Mouse (Mus musculus) right cerebral cortex, postnatal 14 days (tissue): Measurements from ENCODE around the gene E2f3.

Source experiments
- DNase-seq: peaks from one replicate; pipeline ENCODE4 v3.0.0; 2022

Gene E2f3

DNA sequence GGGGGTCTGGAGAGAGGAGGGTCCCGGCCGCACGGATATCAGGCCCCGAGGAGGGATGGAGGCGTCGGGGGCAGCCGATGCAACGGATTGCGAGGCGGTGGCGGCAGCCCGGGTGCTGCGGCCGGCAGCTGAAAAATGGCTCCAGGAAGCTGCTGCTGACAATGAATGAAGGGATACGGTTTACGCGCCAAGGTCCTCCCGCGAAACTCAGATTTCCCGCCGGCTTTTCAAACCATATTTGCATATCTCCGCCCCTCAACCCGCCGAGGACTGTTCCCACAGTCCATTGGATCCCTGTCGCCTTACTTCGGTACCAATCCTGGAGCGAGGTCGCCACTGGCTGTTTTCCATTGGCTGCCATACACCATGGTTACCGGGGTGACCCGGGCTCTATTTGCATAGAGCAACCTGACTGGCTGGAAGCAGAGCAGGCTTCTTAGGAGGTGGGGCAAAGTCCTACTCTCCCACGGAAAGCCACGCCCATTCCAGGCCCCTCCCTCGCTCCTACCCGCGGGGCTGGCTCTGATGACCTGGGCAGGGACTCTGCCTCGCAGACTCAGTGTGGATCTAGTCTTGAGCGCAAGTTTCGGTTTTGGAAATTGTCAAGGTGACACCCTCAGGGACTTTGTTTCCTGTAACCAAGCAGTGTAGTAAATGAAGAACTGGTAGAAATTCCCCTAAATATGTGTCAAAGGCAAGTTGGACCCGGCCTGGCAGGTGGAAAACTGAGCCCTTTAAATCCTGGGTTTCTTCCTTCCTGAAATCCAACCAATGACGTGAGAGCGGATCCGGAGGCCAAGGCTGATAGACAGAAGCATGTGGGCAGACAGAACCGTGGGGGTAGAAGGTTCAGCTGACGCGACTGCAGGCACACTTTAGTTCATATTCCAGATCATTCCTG, at the start of gene E2f3:
Gene E2f3 (minus strand): TSS at position 209 of the 901 bp plus-strand sequence.
- DNase-seq = peak; percentile 98

DNA sequence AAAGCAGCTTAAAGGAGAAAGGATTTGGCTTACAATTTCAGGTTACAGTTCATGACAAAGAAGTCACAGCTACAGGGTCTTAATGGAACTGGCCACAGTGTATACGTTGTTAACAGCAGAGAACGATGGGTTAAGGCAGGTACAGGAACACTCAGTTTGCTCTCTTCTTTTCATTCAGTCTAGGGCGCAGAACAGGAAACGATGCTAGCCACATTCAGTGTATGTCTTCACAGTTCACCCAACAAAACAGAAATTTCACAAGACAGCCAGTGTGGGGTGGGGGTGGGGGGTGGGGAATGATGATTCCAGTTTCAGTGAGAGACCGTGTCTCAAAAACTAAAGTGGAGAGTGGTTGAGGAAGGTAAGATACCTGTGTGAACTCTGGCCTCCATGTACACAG, 48.7 kb upstream of the E2f3 start:
- no peak for DNase-seq

DNA sequence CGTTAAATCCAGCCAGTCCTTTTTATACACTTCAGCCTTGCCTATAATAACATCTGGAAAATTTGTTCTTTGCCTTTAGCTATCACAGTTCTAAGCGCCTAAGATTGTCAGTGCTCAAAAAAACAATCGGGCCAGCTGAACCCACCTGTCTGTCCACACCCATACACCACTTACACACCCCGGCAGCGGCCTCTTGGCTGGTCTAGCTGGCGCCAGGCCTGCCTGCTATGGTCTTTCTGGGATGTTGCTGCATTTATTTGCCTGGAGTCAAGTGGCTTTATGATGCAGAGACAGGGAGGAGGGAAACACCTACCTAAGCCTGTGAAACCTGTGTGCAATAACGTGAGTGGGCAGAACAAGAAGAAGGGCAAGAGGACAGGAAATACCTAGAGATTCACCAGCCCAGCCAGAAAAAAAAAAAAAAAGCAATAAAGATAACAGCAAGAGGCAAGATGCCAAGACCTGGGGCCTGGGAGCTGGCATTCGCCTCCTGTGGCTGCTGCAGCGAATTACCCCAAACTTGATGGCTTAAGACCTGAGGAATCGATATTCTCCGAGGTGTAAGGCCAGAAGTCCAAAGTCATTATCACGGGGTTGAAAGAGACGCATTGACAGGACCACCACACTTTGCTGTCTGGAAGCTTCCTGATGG, 45.9 kb upstream of the E2f3 start:
- no peak for DNase-seq

DNA sequence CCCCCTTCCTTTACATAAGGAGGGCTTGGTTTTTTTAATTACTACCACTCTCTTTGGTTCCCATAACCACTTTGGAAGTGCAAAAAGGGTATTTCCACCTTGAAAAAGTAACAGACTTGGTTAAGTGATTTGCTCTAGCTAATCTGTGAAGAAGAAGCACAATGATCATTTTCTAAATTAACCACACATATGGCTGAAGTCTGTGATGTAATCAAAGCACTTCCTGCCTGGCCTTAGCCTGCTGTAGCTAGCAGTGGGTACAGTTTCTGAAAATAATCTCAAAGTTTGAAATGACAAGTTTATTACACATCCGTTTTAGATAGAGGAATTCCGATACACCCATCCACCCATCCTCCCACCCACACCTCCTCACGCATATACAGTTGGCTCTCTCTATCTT, 42.0 kb upstream of the E2f3 start:
- no peak for DNase-seq

DNA sequence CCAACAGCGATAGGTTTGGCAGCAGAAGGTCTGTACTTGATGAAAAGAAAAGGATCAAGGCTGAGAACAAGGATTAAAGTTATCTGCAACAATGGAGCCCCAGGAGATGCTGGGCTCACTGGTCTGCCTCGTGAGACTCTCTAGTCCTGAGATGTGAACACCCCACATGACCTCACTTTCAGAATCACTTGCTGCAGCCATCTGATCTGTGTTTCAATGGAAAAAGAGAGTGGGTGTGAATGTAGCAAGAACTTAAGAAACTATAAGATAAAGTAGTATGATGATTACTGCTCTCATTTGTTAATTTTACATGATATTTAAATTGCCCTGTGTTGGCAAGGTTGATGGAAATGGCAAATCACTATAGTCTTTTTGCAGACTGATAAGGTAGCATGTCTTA, 36.6 kb upstream of the E2f3 start:
- no peak for DNase-seq

DNA sequence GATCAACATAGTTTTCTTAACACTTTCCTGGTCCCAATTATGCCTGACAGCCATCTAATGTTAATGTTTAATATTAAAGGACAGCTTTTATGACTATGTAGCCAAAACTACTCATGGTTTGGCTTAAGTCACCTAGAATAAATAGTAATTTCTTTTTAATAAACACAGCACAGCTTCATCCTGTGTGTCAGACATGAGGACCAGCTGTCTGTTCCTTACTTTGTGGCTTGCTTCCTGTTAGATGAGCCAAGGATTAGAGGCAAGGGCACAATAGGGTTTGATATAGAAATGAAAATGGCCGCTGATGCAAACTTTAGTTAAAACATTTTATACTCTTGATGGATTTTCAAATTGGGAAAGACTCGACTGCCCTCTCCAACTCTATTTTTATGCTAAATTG, 32.7 kb upstream of the E2f3 start:
- DNase-seq = no peak

DNA sequence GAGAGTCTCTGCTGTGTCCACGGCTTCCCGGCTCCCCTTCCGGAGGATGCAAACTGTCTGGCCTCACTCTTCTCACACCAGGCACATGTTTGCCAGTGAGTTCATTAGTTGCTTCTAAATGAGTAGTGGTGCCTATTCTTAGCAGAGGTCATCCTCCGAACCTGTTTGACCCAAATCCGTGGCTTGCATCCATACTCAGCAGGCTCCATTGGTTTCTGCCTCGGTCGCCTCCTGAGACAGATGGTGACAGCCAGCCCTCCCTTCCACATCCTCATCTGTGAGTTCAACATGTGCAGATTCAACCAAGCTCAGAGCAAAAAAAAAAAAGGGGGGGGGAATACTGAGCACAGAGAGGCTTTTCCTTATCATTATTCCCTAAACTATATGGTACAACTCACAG, 31.7 kb upstream of the E2f3 start:
- no peak for DNase-seq

DNA sequence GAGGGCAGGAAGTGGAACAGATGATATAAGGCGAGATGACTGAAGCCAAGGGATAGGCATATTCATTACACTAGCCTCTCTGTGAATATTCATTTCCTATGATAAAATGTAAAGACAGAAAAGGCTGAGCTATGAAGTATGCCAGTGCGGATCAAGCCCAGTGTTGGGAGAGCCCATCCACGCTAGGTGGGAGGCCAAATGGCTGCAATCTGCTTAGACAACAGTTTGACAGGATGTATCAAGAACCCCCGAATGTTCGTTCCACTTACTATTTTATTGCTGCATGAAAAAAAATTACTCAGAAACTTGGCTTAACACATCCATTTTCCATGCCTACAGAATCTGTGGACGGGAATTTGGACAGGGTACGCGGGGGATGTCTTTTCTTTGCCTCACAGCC, 28.7 kb upstream of the E2f3 start:
- DNase-seq = no peak

DNA sequence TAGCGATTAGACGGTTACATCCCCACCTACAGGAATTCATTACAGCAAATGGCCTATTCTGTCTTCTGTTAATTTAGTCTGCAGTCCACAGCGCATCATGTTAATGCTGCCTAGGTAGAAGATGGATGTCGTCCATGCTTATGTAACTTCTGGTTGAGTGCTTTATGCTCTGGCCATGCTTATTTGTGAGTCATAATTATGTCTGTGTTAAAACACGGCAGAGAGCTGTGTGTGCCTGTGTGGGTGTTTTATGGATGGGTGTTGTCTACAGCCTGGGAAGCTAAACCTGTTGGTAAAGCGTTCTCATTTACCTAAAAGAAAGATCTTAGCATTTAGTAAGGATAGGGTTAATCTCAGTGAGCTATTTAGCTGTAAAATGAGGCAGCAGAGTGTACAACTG, 26.4 kb upstream of the E2f3 start:
- DNase-seq = no peak

DNA sequence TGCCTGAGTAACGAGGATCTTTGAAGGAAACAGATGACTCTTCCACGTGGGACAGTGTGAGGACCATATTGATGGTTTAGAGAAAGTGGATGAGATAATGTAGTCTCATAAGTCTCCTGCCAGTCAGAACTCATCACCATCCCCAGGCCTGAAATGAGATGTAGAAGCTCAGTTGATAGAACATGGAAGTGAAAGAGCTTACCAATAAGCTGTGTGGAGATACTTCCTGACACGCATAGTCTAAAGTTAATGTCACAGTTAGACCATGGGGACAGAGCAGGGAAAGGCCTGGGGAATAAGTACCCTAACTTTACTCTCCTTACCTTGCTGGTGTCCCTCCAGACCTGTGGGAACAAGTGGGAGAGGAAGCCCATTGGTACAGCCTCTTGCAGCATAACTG, 22.9 kb upstream of the E2f3 start:
- no peak for DNase-seq

DNA sequence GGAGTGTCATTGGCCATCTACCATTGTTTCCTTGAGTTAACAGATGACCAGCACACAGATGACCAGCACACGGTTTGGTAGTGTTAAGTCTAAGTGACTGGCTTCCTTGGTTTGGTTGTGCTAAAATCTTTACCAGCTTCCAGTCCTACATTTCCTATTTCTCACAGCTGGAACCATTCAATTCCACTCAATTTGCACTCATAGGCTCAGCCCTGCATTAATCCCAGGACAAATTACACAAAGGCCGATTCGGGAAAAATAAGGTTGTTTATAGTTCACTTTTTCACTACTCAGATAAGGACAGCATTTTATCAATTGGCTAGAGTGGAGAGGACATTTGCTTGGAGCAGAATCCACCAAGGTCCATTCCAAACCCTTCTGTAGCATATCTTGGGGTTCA, 19.6 kb upstream of the E2f3 start:
- DNase-seq = no peak

DNA sequence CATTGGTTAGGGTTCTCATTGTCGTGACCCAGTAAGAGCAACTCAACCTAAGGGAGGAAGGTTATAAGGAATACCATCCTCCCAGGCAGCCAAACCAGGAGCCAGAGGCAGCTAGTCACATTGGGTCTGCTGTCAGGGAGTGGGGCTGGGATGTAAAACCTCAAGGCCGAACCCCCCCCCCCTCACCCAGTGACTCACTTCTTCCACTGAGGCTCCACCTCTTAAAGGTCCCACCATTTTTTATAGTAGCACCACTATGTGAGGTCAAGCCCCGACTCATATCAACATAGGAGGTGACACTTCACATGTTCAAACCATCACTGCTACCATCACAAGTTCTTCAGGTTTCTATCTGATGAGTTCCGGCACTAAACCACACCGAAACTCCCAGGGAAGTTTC, 19.0 kb upstream of the E2f3 start:
- DNase-seq = no peak

DNA sequence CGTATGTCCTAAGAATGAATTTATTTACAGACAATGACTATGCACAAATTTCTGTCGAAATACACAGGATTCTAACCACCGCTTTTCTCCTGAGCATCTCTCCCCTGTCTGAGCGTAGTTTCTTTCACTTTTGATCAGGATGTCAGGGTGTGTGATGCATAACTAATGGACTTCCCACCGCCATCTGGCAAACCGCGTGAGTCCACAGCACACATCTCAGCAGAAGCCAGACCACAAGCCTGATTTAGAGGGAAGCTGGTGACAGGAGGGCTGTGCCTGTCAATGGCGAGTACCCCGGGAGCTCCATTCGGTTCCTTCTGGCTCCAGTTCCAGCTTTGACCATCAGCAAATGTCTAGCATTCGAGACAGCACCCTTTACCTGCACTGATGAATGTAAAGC, 17.3 kb upstream of the E2f3 start:
- DNase-seq = no peak

DNA sequence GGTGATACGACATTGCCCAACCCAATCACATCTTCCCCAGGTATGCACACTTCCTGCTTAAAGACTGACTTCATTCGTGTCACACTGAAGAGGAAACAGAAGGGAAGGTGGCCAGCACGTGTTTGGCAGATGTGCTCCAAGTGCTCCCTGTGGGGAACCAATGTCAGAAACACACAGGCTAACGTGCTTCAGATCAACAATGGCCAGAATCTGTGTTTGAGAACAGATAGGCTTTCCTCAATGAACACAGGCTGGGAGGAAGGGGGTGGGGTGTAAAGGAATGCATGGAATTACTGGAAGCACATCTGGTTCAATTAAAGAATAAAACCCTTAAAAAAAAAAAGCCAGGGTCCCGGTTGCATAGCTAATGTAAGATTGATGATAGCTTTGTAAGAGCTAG, 15.2 kb upstream of the E2f3 start:
- no peak for DNase-seq

DNA sequence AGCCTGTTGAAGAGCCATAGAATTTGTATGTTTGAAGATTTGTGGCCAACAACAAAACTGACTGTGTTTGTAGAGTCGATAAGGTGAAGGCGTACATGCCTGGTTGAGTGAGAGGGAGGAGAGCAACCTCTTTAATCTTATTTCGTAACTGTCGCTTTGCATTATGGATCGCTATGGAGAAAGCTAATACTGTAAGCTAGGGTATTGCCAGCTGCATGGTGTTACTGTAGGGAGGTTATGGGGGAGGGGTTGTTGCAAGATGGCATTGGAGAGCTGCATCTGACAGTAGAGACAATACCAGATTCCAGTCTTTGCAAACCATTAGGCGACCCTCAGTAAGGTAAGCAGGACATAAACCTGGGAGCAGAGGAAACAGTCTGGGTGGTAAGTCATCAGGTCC, 2.1 kb upstream of the E2f3 start:
- DNase-seq = no peak

DNA sequence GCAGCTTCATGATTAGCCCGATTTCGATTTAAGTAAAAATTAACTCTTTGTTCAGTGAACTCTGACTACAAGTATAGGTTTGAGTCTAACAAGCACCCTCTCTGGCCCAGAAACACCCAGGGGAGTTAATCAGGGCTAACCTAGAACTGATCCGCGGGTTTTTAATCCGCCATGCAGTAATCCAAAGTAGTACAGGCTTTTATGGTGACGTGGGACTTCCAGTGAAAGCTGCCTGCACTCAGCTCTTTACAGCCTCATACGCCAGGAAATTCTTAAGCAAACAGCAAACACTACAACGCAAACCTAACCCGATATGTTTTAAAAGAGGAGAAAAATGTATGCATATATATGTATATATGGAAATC, 875 bp upstream of the E2f3 start:
- DNase-seq = no peak

DNA sequence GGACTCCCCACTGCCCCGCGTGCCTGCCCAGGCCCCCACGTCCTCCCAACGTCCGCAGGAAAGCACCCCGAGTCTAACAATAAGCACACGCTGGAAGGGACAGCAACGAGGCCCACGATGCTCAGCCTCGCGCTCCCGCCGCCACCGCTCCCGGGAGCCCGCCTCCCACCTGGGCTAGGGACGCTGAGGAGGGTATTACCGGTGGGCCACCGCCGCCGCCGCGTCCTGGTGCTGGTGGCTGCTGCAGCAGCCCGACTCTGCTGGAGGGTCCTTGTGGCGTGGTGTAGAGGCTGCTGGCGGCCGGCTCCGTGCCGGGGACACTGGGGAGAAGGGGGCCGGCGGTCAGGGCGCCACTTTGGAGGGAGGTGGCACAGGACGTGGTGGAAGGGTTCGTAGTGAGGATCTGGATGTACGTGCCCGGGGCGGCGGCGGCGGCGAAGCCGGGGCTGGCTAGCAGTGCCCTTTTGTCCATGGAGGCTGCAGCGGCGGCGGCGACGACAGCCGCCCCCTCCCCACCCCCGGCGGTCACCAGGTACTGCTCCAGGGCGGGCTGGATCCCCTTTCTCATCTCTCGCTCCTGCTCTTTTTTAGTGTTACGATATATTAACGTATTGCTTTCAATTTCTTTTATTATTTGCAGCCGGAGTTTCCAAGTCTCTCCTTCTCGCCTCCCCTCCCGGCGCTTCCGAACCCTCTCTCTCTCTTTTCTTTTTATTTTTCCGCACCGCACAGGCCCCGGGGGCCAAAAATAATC, 585 bp downstream of the E2f3 start:
- peak; percentile 35 for DNase-seq

DNA sequence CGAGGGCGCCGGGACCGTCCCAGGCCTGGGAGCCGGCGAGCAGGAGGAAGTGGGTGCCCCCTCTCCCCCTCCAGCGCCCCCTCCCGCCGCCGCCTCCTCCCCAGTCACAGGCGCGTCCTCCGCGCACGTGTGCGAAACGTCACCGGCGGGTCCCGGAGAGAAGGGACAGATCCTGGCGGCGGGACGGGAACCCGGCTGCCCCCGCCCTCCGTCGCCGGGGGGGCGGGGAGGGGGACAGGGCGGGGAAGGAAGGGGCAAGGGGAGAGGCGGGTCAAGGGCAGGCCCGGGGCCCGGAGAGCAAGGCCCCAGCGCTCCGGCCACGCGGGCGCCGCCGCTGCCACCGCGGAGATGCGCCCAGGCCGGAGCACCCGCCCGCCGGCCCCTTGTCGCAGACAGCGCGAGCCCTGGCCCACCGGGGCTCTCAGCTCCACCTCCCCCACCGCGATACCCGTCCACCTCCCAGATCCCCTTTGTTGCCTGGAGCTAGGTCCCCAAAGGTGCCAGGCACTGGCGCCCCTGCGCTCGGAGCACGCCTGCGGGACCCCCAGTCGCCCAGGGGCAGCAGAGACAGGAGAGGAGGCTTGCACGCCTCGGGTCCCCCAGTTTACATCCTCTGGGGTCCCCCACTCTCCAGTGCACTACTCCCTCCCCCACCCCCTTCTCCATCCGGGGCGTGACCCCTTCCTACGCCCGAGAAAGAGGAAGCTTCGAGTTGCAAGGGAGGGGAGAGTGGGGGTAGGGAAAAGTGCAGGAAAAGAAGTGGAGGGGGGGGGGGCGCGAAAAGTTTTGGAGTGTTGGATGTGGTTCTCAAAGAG, 1.4 kb downstream of the E2f3 start:
- peak; percentile 83 for DNase-seq

DNA sequence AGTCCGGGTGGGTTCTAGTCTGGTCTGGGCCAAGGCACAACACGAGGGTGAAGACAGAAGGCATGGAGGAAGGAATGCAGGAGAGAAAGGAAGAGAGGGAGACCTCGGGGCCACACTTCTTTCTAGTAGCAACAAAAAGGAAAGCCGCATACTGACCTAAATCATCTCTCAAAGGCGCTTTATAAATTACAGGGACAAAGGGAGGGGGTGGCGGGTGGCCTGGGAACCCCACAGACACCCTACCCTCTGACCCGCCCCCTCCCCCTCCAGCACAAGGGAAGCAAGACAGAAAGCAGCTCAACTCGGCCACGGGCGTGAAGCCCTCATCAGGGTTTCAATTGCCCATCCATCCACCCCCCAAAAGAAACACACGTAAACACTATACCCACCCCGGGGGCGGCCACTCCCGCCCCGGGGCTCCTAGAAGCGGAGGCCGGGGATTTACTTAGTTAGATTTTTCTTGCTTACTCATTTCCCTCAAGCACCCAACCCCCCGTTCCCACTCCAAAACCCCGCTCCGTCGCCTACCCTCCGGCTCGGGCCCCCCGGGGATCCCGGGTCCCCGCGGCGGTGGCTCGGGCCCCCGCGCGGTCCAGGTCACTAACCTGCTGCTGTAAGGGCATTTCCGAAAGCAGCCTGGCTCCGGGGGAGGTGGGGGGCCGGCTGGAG, 2.2 kb downstream of the E2f3 start:
- DNase-seq = peak; percentile 23

DNA sequence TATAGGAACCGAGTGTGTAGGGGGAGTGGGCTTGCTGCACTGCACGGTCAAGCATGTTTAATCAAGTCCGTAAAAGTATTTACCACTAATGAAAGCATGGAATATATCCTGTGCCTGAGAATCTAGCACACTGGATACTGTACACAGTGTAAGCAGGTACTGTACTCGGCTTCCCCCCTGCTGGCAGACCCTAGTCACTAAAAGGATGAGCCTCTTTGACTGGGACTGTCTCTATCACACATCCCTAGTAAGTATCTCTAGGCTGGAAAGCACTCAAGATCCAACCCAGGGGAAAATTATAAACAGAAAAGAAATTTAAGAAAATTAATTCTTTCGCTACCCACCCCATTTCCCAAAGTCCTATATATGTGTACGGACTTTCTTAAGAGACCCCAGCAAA, 2.8 kb downstream of the E2f3 start:
- DNase-seq = peak; percentile 31

DNA sequence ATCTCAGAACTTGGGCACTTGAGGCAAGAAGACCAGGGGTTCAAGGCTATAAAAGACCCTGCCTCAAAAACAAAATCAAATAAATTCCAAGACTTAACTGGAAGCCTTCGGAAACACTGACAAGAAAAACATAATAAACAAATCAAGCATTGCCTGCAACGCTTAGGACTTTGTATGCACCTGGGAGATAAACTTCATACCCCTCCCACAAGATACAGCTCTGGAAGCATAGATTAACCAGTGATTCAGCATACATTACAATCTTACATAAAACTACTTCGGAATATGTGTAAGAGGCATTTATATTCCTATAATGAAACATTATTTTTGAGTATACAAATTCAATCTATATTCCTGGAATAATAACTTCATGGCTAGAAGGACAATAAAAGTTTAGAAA, 3.5 kb downstream of the E2f3 start:
- DNase-seq = no peak

DNA sequence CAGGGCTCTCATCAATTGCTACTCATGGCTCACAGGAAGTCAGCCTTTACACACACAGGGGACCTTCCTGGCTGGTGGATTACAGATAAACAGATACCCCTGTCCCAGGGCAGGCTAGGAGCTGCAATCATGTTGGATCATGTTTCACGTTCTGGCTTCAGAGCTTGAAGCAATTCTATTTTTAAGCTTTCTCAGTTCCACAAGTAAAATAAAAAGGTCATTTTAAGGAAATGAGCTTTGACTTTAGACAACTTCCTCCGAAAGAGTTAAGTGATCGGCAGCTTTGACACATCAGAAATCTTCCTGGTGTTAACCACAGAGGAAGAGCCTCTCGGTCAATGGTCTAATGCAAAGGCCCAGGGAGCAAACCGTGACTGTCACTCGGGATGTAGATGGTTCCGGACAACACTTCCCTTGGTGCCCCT, 6.7 kb downstream of the E2f3 start:
- no peak for DNase-seq
